Mouse (Mus musculus) monocyte, adult 5-6 weeks (primary cell): ENCODE results near the gene Insl3. TPM values are rescaled to one million over a fixed set of nuclear protein-coding genes. Genes with fewer than 3 reads are reported as not detected.

Experiments
- ATAC-seq: fragments of 153-309, 156-312 bp; replicated peaks from 2 replicates; pipeline ENCODE4 v1.8.0; 2017; ENCODE audit warnings: mild to moderate bottlenecking; ENCODE audit not compliant: low TSS enrichment, insufficient number of reproducible peaks, severe bottlenecking, poor library complexity, low FRiP score
- total RNA-seq: library from RNA; stranded (forward); fragments of 200-1000, 200-491, 200-594 nt; gene quantifications from 3 replicates; pipeline ENCODE4 v1.2.3, GENCODE M21; 2017

Gene Insl3
- total RNA-seq = 14.1 TPM in 1 of 3 replicates, not detected in the others

DNA sequence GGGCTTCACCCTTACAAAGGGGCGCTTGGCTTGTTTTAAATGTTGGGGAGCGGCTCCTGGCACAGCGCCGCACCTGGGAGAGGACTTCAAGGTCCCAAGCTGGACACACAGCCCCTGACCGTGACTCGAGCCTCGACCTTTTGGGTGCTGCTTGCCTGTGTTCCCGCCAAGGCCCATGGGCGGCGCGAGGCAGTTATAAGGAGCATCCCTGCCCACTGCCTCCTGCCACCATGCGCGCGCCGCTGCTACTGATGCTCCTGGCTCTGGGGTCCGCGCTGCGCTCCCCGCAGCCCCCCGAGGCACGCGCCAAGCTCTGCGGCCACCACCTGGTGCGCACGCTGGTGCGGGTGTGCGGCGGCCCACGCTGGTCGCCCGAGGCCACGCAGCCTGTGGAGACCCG lies at the start of gene Insl3:
Insl3 (plus strand) TSS at position 187 of the 400 bp plus-strand sequence.
- ATAC-seq = no peak

DNA sequence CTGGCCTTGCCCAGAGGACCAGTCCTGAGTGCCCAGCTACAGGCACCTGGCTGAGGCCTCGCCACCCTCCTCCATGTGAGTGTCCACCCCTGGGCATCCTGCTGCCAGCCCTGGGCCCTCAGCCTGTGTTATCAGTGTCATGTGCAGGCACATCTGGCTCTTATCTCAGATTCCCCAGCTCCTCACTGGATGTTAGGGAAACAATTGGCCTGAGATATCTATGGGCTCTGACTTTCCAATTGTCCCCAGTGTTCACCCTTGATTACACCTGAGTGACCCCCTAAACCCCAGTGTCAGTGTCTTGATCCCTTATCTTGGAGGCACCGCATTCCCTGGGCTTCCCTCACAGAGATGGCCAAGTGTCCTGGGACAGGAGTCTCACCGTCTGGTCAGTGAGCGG lies 49.7 kb upstream of the Insl3 start:
- no peak for ATAC-seq

DNA sequence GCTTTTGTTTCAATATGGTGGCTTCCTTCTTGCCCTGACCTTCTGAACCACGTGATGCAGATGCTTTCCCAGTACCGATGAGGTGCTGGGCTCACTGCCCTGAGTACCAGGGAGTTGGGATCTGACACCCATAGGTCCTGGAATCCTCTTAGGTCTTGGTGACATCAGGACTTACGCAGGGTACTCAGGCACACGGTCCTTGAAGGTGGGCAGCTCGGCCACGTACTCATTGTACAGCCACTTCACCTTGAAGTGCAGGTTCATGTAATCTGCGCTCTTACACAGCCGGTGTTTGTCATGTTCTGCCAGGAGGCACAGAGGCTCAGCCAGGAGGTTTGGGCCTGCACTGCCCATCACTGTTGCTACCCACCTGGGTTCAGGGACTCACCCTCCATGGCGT lies 43.5 kb upstream of the Insl3 start:
- ATAC-seq = no peak

DNA sequence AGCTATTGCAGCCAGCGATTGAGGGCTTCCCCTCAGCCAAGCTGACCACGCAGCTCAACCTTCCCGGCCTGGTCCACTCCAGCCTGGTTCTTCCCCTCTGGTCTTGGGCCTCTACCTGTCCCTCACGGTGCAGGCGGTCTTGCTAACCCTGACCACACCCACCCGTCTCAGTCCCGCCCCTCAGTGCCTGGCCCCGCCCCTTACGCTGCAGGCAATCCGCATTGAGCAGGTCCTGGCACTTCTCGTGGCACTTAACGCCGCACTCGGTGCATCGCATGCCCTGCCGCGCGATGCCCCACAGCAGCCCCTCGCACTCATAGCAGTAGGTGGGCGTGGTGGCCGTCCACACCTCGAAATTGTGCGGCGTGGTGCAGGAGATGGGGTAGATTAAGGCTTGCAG lies 34.4 kb upstream of the Insl3 start:
- 0 out of 2 replicates have a peak, but pooled peaks have one; percentile 5 for ATAC-seq

DNA sequence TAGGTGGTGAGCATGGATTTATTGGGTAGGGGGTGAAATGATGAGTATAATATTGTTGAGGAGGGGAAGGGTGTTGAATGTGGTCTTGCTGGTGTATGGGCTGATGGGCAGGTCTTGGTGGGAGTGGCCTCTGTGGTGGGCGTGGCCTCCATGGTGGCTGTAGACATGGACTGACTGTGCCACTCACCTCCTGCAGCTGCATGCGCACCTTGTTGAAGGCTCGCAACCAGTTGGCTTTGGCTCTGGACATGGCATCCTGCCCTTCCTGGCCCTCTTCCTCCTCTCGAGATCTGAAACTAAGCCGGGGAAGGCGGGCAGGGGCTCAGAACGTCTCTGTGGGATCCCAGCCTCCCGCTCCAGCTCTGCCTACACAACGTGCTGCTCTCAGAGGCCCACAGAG lies 31.2 kb upstream of the Insl3 start:
- no peak for ATAC-seq

DNA sequence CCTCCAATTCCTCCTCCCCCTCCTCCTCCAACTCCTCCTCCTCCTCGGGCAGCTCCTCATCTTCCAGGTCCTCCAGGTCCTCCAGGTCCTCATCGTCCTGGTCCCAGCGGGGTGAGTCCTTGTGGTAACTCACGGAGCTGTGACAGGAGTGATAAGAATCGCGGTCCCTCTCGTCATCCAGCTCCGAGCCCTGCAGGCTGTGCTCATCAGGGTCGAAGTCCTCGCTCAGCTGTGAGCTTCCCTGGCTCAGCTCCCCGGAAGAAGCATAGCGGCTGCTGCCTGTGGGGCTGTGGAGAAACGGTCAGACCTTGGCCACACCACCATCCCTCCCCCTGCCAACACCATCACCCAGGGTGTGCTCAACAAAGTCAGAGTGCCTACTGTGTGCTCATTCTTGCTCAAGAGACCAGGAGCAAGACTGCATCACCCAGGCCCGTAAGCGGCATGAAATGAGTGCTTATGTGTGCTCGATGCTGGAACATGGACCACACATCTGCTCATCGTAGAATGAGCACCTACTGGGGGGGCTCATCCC lies 30.4 kb upstream of the Insl3 start:
- ATAC-seq = no peak

DNA sequence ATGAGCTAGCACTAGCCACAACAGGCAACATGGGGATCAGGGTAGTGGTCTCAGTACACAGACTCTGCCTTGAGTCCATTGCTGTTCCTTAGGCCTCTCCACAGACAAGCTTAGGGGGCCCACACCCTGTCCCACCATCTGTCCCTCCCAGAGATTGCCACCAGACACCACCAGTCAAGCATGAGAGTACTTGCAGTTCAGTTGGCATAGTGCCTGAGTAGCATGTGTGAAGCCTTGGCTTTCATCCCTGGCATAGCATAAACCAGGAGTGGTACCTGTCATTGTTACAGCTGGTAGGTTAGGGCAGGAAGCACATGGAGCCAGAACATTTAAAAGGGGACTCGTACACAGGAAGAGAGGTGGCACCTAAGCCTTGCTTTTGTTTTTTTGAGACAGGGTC lies 29.3 kb upstream of the Insl3 start:
- no peak for ATAC-seq

DNA sequence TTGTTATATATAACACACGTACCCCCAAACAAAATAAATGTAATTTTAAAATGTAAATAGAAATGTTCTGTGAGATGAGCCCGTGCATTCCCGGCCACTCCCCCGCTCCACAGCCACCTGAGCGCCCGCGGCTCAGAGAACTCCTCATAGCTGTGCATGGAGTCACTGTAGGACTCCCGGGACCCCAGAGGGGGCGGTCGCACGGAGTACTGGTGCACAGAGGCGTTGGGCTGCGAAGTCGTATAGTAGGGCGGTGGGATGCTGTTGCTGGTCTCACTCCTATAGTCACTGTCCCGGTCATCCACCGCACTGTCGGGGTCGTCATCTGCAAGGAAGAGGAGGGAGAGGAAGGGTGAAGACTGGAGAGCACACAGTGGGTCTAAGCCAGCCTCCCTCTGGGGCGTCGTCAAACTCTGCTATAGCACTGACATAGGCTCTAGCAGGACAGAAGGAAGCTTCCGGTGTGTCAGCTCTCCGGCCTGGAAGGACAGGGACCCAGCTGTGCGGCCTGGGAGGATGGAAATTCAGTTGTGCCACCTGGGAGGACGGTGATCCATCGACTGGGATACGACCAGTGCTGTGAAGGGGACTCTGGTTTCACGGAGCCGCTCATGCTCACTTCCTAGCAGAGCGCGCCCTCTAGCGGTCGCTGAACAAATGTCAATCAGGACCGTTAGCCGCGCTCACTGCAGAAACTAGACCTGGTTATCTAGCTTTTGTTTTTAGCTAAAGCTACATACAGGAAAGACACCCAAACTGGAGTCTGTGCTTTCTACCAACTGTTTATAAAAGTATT lies 28.5 kb upstream of the Insl3 start:
- peak; percentile 59 for ATAC-seq

DNA sequence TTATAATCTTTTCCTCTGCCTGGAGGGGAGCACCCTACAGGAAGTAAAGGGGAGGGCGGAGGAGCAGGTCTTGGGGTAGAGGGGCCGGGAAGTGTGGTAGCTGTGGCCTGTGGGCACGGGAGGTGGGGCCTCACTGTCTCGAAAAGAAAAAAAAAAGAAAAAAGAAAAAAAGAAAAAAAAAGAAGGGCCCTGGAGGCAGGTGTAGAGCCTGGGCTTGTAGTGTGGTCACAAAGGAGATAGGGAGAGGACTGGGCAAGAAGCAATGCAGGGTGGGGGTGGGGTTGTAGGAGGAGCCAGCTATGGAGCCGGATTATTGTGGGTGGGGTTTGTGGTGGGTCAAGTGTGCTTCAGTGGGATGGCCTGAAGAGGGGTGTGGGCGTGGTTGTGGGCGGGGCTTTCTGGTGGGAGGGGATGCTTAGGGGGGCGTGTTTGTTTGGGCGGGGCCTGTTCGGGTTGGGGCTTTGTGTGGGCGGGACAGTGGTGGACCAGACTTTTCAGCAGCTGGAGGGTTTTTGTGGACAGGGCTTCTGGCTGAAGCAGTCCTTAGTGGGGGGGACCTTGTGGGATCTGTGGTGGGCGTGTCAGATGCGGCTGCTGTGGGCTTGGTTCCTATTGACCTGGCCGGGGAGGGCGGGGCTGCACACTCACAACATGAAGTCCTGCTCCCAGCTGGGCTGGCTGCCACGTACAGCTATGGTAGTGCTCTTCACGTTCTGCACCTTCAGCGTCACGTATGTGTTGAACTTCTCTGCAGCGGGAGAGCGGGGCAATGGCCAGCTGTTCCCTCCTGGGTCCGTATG lies 23.5 kb upstream of the Insl3 start:
- no peak for ATAC-seq

DNA sequence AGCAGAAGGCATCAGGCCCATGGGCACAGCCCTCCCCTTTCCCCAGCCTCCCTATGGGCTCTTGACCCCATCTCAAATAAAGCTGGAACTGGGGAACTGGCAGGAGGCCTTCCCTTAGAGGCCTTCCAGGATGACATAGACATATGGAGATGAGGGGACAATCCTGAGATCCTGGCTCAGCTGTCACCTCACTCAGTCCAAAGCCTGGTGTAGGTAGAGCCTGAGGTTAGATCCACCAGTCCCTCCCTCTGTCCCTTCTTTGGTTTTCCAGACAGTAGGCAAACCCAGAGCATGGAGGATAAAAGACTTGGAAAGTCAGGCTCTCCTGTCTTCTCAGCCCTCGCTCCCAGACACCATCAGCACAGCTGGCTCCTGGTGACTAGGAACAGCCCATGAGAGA lies 22.2 kb upstream of the Insl3 start:
- no peak for ATAC-seq

DNA sequence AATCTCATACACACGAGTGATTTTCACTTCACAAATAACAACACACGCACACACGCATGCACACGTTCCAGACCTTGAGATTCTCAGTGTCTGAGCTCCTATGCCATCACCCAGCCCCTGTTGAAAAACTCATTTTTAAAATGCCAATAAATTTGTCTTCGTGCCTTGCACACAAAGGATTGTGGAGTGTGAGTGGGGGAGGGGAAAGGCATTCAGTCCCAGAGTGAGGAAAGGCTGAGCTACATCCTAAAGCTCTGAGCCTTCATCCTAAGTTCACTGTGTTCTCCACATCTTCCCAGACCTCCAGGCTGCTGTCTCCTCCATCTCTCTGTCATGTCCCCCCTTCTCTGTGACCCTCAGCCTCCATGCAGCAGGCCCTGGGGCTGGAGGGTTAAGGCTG lies 21.8 kb upstream of the Insl3 start:
- ATAC-seq = no peak

DNA sequence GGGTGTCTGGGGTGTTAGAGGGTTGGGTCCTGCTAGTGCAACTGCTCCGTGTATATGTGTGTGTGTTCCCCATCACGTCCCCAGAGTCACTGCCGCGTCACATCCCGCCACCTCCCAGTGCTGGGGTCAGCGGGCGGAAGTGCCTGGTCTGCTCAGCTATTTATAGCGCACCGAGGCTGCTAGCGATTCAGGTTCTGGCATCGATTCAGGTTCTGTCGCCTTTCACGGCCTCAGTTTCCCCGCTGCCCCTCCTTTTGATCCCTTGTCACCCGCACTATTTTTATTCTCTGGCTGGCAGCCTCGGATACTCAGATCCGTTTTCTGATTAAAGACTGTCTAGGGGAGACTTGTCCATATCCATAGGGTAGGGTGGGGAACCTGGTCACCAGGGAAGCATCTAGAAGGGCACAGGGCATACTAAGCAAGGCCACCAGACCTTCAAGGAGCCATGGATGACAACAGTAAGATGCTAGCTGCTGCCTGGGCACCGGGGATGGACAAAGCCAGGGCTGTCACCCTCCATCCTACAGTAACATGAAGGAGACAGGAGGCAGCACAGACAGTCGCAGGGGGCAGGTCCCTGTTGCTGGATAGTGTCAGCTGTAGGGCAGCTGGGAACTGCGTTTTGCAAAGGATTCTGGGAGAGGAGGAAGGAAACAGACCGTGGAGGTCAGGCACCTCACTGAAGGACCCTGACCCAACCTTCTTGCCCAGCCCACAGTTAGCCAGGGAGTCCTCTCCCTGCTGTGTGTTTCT lies 20.6 kb upstream of the Insl3 start:
- ATAC-seq = peak; percentile 45

DNA sequence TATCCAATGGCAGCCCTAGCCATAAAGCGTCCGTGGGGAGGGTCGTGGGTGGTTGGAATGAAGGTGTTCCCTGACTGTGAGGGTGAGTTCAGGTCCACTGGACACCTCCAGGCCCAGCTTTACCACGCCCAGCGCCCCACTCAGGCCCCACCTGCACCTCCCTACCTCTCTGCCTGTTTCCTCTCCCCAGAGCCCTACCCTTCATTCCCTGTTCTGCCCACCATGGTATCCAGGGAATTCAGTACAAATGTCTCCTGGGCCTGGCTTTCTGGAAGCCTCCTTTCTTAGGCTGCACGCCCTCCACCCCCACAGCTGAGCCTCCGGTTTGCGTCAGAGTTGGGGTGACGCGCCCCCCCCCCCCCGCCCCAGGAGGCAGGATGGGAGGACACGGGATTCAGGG lies 18.8 kb upstream of the Insl3 start:
- no peak for ATAC-seq

DNA sequence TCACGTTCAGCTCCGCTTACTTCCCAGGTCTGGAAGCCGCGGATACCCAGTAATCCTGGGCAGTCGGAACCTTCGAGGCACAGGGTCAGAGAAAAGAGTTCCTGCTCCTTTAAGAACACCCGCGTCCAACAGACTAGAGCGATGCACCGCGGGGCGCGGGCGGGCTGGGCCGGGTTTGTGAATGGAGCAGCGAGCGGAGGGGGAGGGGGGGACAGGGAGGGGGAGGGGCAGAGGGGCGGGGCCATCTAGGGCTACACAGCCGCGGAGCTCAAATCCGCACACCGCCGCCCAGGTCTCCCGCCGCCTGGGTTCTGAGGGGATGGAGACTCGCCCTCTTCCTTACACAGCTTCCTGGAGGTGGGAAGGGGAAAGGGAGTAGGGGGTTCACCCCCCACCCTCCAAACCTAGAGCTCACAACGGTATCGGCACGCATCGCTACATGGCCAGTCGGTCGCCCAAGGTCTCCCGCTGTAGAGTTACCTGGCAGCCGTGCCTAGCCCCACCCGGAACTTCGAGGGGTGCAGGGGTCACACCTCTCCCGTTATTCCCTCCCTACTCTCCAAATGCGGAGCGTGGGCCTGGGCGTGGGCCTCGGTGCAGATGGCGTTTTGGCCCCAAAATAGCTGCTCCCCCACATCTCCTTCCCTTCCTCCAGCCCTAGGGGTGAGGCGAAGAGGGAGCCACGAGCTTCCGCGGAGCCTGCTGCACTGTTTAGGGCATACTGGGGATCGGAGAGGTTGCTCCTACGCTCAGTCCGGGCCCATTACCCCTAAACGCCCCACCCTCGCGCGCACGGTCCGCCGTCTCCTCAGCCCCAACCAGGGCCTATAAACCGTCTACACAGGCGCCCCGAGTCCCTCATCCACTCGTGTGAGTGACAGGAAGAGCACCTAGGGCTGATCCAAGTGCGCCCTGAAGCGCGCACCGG lies 18.1 kb upstream of the Insl3 start:
- ATAC-seq = no peak

DNA sequence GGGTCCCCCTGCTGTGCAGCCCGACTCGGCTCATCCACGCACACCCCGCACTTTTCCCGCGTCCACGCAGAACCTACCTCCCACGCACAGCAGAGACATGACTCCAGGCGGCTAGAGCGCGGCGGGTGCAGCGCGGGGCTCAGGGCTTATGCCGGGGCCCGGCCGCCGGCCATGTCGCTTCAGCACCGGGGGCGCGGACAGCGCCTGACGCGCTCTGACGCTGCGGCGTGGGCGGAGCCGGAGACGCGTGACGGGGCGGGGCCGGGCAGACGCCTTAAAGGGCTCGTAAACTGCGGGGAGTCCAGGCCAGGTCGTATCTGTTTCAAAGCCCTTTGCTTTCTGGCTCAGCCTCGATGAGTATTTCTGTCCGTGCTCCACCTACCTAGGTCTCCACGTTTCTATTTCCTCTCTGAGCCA lies 17.5 kb upstream of the Insl3 start, which contains the start of gene Unc13a:
Unc13a (minus strand) TSS at position 209 of the 417 bp plus-strand sequence.
- 0 out of 2 replicates have a peak, but pooled peaks have one; percentile 37 for ATAC-seq

DNA sequence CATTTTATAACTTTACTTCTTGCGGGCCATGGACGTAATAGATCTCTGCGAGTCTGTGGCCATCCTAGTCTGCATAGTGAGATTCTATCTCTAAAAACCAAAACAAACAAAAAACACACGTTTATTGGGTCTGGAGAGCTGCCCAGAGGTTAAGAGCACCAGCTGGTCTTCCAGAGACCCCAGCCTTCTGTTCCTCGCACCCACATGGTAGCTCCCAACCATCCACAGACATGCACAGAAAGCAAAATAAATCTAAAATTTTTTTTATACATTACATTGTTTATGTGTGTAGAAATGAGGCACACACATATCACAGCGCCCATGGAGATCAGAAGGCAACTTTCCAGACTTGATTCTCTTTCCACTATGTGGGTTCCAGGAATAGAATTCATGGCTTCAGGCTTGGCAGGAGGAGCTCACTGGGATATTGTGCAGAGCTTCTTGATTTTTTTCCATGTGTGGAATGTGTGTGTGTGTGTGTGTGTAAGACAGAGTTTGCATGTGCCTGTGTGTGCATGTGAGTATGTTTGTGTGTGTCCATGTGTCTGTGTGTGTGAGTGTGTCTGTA lies 16.8 kb upstream of the Insl3 start:
- ATAC-seq = no peak

DNA sequence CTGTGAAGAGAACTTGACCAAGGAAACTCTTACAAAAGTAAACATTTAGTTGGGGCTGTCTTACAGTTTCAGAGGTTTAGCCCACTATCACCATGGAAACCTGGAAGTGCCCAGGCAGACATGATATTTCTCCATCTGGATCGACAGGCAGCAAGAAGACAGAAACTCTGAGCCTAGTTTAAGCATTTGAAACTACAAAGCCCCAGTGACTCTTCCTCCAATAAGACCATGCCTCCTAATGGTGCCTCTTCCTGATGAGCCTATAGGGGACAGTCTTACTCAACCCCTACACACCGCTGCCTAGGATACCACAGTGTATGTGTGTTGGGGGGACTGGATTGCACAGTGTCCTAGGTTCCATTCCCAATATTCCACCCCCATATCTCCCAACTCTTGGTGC lies 14.9 kb upstream of the Insl3 start:
- no peak for ATAC-seq
